Mouse (Mus musculus) hindbrain, postnatal 0 days (tissue): ENCODE measurements at regions not wholly inside any gene's neighbourhood (a gene's known extent, or its start where the extent isn't known, plus 50 kb on each side); places are given as distances from the start of the nearest gene placed in this dataset.
A peak's percentile ranks its signal among the peaks of the same experiment; 100 is the strongest.

Experiments used
- ATAC-seq: fragments of 200-750 bp; cut with Nextera tagmentation; 2 replicates; pipeline ENCODE4 v1.8.0; 2017; ENCODE audit warnings: mild to moderate bottlenecking, moderate TSS enrichment, moderate library complexity
- DNase-seq: peaks from one replicate; pipeline ENCODE4 v3.0.0-alpha.2; 2015; ENCODE audit warnings: low spot score
- H3K27ac ChIP-seq: fragments of 300-500 bp; sonication (generic); 2 replicates; pipeline ENCODE4 v1.5.1; 2014; ENCODE audit warnings: mild to moderate bottlenecking
- H3K27me3 ChIP-seq: fragments of 300-500 bp; sonication (generic); 2 replicates; pipeline ENCODE4 v1.6.1; 2014; ENCODE audit warnings: low read length, mixed read lengths; ENCODE audit not compliant: insufficient read depth
- H3K36me3 ChIP-seq: fragments of 300-500 bp; sonication (generic); 2 replicates; pipeline ENCODE4 v1.6.1; 2014; ENCODE audit warnings: low read length, mixed read lengths; ENCODE audit not compliant: insufficient read depth
- H3K4me1 ChIP-seq: fragments of 300-500 bp; sonication (generic); 2 replicates; pipeline ENCODE4 v1.6.1; 2014; ENCODE audit warnings: antibody characterized with exemption, low read length, mixed read lengths; ENCODE audit not compliant: insufficient read depth
- H3K4me2 ChIP-seq: fragments of 300-500 bp; sonication (generic); 2 replicates; pipeline ENCODE4 v1.6.1; 2014; ENCODE audit warnings: low read depth, mild to moderate bottlenecking, low read length, moderate library complexity, mixed read lengths
- H3K4me3 ChIP-seq: fragments of 300-500 bp; sonication (generic); 2 replicates; pipeline ENCODE4 v1.5.1; 2014; ENCODE audit warnings: low read length
- H3K9ac ChIP-seq: fragments of 300-500 bp; sonication (generic); replicated peaks from 2 replicates; pipeline ENCODE4 v1.6.1; 2014; ENCODE audit warnings: mild to moderate bottlenecking, low read length, moderate library complexity, mixed read lengths
- H3K9me3 ChIP-seq: fragments of 300-500 bp; sonication (generic); 2 replicates; pipeline ENCODE4 v1.6.1; 2016; ENCODE audit warnings: low read length, mixed read lengths
- CTCF ChIP-seq: IDR thresholded peaks from 2 replicates; pipeline ENCODE4 v1.5.1; 2016; ENCODE audit warnings: antibody characterized with exemption, control low read depth, low read depth
- WGBS: fragments of 180-500 bp; shearing (Covaris S2); extraction: QIAGEN DNeasy Blood & Tissue Kit; methylation state at CpG from one replicate; pipeline ENCODE4 v1.1.7; 2014; 5-methylcytosine and 5-hydroxymethylcytosine counted together

- H3K27me3 ChIP-seq, result no peaks in the 10 kb centered on the region
These were observed 170.9 kb upstream of the Tbl1xr1 start for GRCm38 (mm10) chr3:21905384-21906073.

GRCm38 (mm10) chr3:21908828-21909227 lies 167.6 kb upstream of the Tbl1xr1 start:
- TF ChIP-seq CTCF, result no peak
- Histone ChIP-seq H3K4me1 (no peaks in the 10 kb centered on the region), H3K36me3 (no peaks in the 10 kb centered on the region), H3K4me2 (no peak overlapping the region), H3K27me3 (no peaks in the 10 kb centered on the region), H3K4me3 (no peak overlapping the region), H3K27ac (no peak overlapping the region), H3K9me3 (no peaks in the 10 kb centered on the region), H3K9ac (no peak overlapping the region)
- ATAC-seq, result no peak
- WGBS, result 91% methylated on average over 4 of the region's 4 CpGs
- no peak for DNase-seq

More at GRCm38 (mm10) chr3:21905384-21906073, 170.9 kb upstream of the Tbl1xr1 start:
- Histone ChIP-seq H3K9ac (no peak overlapping the region), H3K4me3 (no peak overlapping the region), H3K27ac (no peak overlapping the region), H3K4me2 (no peak overlapping the region), H3K9me3 (no peaks in the 10 kb centered on the region), H3K4me1 (no peaks in the 10 kb centered on the region), H3K36me3 (no peaks in the 10 kb centered on the region)
- no peak for ATAC-seq
- peak; percentile 33 for DNase-seq
- TF ChIP-seq CTCF, result no peak
- 58% methylated on average over 2 of the region's 2 CpGs for WGBS

GRCm38 (mm10) chr3:21910080-21910479 lies 166.4 kb upstream of the Tbl1xr1 start:
- H3K4me3 ChIP-seq, result no peak overlapping the region
- H3K4me2 ChIP-seq, result no peak overlapping the region
- no peak for ATAC-seq
- DNase-seq, result no peak
- H3K9ac ChIP-seq, result no peak overlapping the region
- no peak overlapping the region for H3K27ac ChIP-seq
- H3K4me1 ChIP-seq, result no peaks in the 10 kb centered on the region
- no peak for TF ChIP-seq CTCF
- no peaks in the 10 kb centered on the region for H3K36me3 ChIP-seq
- no peaks in the 10 kb centered on the region for H3K9me3 ChIP-seq
- whole genome bisulfite sequencing, result 58% methylated on average over 1 of the region's 1 CpGs
- H3K27me3 ChIP-seq, result no peaks in the 10 kb centered on the region

- no peak for DNase-seq
- H3K4me3 ChIP-seq, result no peak overlapping the region
- H3K9ac ChIP-seq, result no peak overlapping the region
- no peaks in the 10 kb centered on the region for H3K9me3 ChIP-seq
- no peak overlapping the region for H3K27ac ChIP-seq
- no peaks in the 10 kb centered on the region for H3K4me1 ChIP-seq
- H3K27me3 ChIP-seq, result no peaks in the 10 kb centered on the region
- ATAC-seq, result no peak
- no peak overlapping the region for H3K4me2 ChIP-seq
- no peak for TF ChIP-seq CTCF
- H3K36me3 ChIP-seq, result no peaks in the 10 kb centered on the region
These were observed 165.4 kb upstream of the Tbl1xr1 start for GRCm38 (mm10) chr3:21911071-21911470.

DNA sequence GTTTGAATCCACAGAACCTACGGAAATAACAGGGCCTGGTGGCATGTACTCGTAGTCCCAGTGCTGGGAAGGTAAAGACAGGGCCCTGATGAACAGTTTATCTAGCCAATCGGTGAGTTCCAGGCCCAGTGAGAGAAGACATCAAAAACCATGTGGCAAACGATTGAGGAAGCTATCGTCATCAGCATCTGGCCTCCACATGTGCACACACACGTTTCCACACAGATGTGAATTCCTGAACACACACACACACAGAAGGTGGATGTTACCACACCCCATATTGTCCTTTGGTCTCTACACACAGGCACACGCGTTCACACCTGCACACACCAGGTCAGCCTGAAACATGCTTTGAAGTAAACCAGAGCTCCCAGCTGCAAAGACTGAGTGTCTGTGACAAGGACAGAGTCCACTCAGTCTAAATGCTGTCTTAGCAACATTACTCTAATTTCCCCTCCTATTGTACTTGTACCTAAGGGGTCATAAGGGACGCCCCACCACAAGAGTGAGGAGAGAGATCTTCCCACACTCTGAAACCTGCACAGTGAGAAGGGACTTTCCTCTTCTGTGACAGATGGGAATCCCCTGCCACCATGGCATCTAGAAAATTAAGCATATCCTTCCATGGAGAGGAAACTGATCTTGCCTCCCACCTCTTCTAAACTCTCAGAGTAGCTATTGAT lies 159.1 kb upstream of the Tbl1xr1 start:
- Histone ChIP-seq H3K9me3 (no peaks in the 10 kb centered on the region), H3K36me3 (no peaks in the 10 kb centered on the region), H3K27ac (no peak overlapping the region), H3K4me2 (no peak overlapping the region), H3K4me3 (no peak overlapping the region), H3K27me3 (no peaks in the 10 kb centered on the region), H3K4me1 (no peaks in the 10 kb centered on the region), H3K9ac (no peak overlapping the region)
- TF ChIP-seq CTCF, result no peak
- 89% methylated on average over 9 of the region's 9 CpGs for WGBS
- DNase-seq (no peak), ATAC-seq (no peak)

DNA sequence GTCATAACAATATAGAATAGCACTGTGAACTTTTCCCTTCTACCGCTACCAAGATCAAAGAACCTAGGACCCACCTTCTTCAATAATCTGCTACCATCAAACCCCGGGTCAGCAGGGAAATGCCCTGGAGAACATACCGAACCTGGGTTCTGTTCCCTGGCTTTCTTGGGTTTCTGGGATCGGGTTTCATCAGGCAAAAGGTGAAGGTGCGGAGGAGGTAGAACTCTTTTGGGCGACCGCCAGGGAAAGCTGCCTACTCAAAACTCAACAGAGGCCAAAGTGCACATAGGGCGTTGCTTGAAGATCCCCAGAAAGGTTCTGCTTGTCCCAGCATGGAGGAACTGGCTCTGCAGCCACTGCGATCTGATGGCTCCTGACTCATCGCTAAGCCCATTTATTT lies 158.0 kb upstream of the Tbl1xr1 start:
- Histone ChIP-seq H3K4me2 (no peak overlapping the region), H3K9me3 (no peaks in the 10 kb centered on the region), H3K4me1 (no peaks in the 10 kb centered on the region), H3K27ac (no peak overlapping the region), H3K36me3 (no peaks in the 10 kb centered on the region), H3K27me3 (no peaks in the 10 kb centered on the region), H3K4me3 (no peak overlapping the region), H3K9ac (no peak overlapping the region)
- no peak for DNase-seq
- no peak for ATAC-seq
- WGBS, result 95% methylated on average over 10 of the region's 10 CpGs
- TF ChIP-seq CTCF, result no peak

- no peak for TF ChIP-seq CTCF
- no peak for ATAC-seq
- Histone ChIP-seq H3K9me3 (no peaks in the 10 kb centered on the region), H3K36me3 (no peaks in the 10 kb centered on the region), H3K27ac (no peak overlapping the region), H3K4me2 (no peak overlapping the region), H3K27me3 (no peaks in the 10 kb centered on the region), H3K9ac (no peak overlapping the region), H3K4me1 (no peaks in the 10 kb centered on the region), H3K4me3 (no peak overlapping the region)
- no peak for DNase-seq
- 97% methylated on average over 7 of the region's 7 CpGs for WGBS
These were observed 156.5 kb upstream of the Tbl1xr1 start for GRCm38 (mm10) chr3:21919931-21920330.
